Mouse (Mus musculus) limb, embryonic 14.5 days (tissue): ENCODE measurements around the gene Dohh. TPM values are rescaled to one million over a fixed set of nuclear protein-coding genes. Genes with fewer than 3 reads are reported as not detected.

Experiments used
- ATAC-seq: fragments of 200-750 bp; cut with Nextera tagmentation; 2 replicates; pipeline ENCODE4 v1.8.0; 2017; ENCODE audit warnings: low read depth, moderate number of reproducible peaks, moderate TSS enrichment; ENCODE audit not compliant: low FRiP score
- DNase-seq: peaks from one replicate; pipeline ENCODE4 v3.0.0-alpha.2; 2015; ENCODE audit warnings: low spot score
- H3K27ac ChIP-seq: fragments of 300-500 bp; sonication (generic); replicated peaks from 2 replicates; pipeline ENCODE4 v1.5.1; 2014; ENCODE audit warnings: low read depth, mild to moderate bottlenecking, low read length, moderate library complexity, mixed read lengths
- H3K27me3 ChIP-seq: fragments of 300-500 bp; sonication (generic); 2 replicates; pipeline ENCODE4 v1.6.1; 2014; ENCODE audit warnings: low read length, mixed read lengths; ENCODE audit not compliant: control insufficient read depth, insufficient read depth
- H3K36me3 ChIP-seq: fragments of 300-500 bp; sonication (generic); 2 replicates; pipeline ENCODE4 v1.6.1; 2014; ENCODE audit warnings: mild to moderate bottlenecking, low read length, moderate library complexity, mixed read lengths; ENCODE audit not compliant: control insufficient read depth, insufficient read depth
- H3K4me1 ChIP-seq: fragments of 300-500 bp; sonication (generic); 2 replicates; pipeline ENCODE4 v1.6.1; 2014; ENCODE audit warnings: antibody characterized with exemption, low read length, mixed read lengths; ENCODE audit not compliant: control insufficient read depth, insufficient read depth
- H3K4me2 ChIP-seq: fragments of 300-500 bp; sonication (generic); replicated peaks from 2 replicates; pipeline ENCODE4 v1.6.1; 2014; ENCODE audit warnings: low read depth, mild to moderate bottlenecking, low read length, moderate library complexity; ENCODE audit not compliant: severe bottlenecking
- H3K4me3 ChIP-seq: fragments of 300-500 bp; sonication (generic); replicated peaks from 2 replicates; pipeline ENCODE4 v1.5.1; 2014; ENCODE audit warnings: low read length
- H3K9ac ChIP-seq: fragments of 300-500 bp; sonication (generic); 2 replicates; pipeline ENCODE4 v1.6.1; 2014; ENCODE audit warnings: mild to moderate bottlenecking, low read depth, low read length, moderate library complexity; ENCODE audit not compliant: severe bottlenecking
- H3K9me3 ChIP-seq: fragments of 300-500 bp; sonication (generic); 2 replicates; pipeline ENCODE4 v1.6.1; 2016; ENCODE audit warnings: low read length; ENCODE audit not compliant: control insufficient read depth
- POLR2A ChIP-seq: fragments of 200-500 bp; IDR thresholded peaks from 2 replicates; pipeline ENCODE4 v1.8.0; 2012; ENCODE audit warnings: inconsistent platforms, mild to moderate bottlenecking, moderate library complexity, borderline replicate concordance; ENCODE audit not compliant: insufficient read depth, insufficient read length; ENCODE audit errors: extremely low read depth
- WGBS: fragments of 180-500 bp; shearing (Covaris S2); extraction: QIAGEN DNeasy Blood & Tissue Kit; methylation state at CpG from one replicate; pipeline ENCODE4 v1.1.7; 2014; 5-methylcytosine and 5-hydroxymethylcytosine counted together
- polyA plus RNA-seq, 2 experiments: library from polyadenylated mRNA; depleted of rRNA in 1 of 2; stranded (reverse) in 1 of 2; unstranded in 1 of 2; fragments of >200 nt; fragmentation: Nextera tagmentation in 1 of 2; extraction: Ambion mirVana in 1 of 2; gene quantifications; 2 replicates each; pipeline versions ENCODE4 v1.2.1 to v1.2.3; 2012 to 2014

Dohh gene
- polyA plus RNA-seq (2012; rRNA removed) (54.3 and 66.7 TPM in 2 replicates), polyA plus RNA-seq (2014; fragmentation: Nextera tagmentation; extraction: Ambion mirVana) (60.0 and 63.7 TPM in 2 replicates)

- Histone ChIP-seq H3K27me3 (no peaks in the 10 kb centered on the region), H3K4me2 (peak within 1 kb of the TSS; percentile 86), H3K27ac (peak within 1 kb of the TSS; percentile 78), H3K4me1 (peaks cover 8% of the 10 kb centered on the region), H3K9ac (peak within 1 kb of the TSS; percentile 84), H3K36me3 (peaks cover 34% of the 10 kb centered on the region), H3K9me3 (no peaks in the 10 kb centered on the region), H3K4me3 (peak within 1 kb of the TSS; percentile 94)
- 6% methylated on average over 52 of the region's 54 CpGs for WGBS
- peak; percentile 98 for DNase-seq
- peak; percentile 84; the same call in 1 of the 2 replicates for TF ChIP-seq POLR2A
- peak; percentile 93 for ATAC-seq
These were observed at the start of gene Dohh, which contains the start of gene Gm48551 for GRCm38 (mm10) chr10:81383802-81384604. Gene Dohh, plus strand, starts transcription at chr10:81384428. Gene Gm48551, plus strand, starts transcription at chr10:81384466.

GRCm38 (mm10) chr10:81335393-81336340, 48.6 kb upstream of the Dohh start:
- Histone ChIP-seq H3K4me2 (peak overlapping the region; percentile 22), H3K36me3 (no peaks in the 10 kb centered on the region), H3K27me3 (0 out of 2 replicates have a peak, but pooled peaks cover 11% of the 10 kb centered on the region), H3K27ac (peak overlapping the region; percentile 86), H3K4me3 (no peak overlapping the region), H3K4me1 (peaks cover 20% of the 10 kb centered on the region), H3K9me3 (no peaks in the 10 kb centered on the region), H3K9ac (peak overlapping the region; percentile 40)
- DNase-seq: peak; percentile 58
- WGBS: 30% methylated on average over 14 of the region's 19 CpGs
- TF ChIP-seq POLR2A: no peak
- peak; percentile 51 for ATAC-seq

- H3K4me3 ChIP-seq: no peak overlapping the region
- WGBS: 95% methylated on average over 4 of the region's 4 CpGs
- H3K4me1 ChIP-seq: peaks cover 19% of the 10 kb centered on the region
- peak overlapping the region; percentile 86 for H3K27ac ChIP-seq
- no peak overlapping the region for H3K9ac ChIP-seq
- DNase-seq: no peak
- no peaks in the 10 kb centered on the region for H3K9me3 ChIP-seq
- no peak overlapping the region for H3K4me2 ChIP-seq
- peaks cover 19% of the 10 kb centered on the region; the same call in 1 of the 2 replicates for H3K27me3 ChIP-seq
- TF ChIP-seq POLR2A: no peak
- H3K36me3 ChIP-seq: no peaks in the 10 kb centered on the region
- ATAC-seq: no peak
These were observed 47.7 kb upstream of the Dohh start for GRCm38 (mm10) chr10:81336558-81336957.

- no peak for DNase-seq
- Histone ChIP-seq H3K4me2 (no peak overlapping the region), H3K9me3 (no peaks in the 10 kb centered on the region), H3K27ac (no peak overlapping the region), H3K27me3 (peaks cover 55% of the 10 kb centered on the region), H3K4me3 (no peak overlapping the region), H3K4me1 (peaks cover 14% of the 10 kb centered on the region), H3K9ac (no peak overlapping the region), H3K36me3 (0 out of 2 replicates have a peak, but pooled peaks cover 3% of the 10 kb centered on the region)
- no peak for TF ChIP-seq POLR2A
- 40% methylated on average over 17 of the region's 17 CpGs for WGBS
- ATAC-seq: no peak
These were observed 43.5 kb upstream of the Dohh start for GRCm38 (mm10) chr10:81340551-81341332.
